ENCODE assay signal across 27 mouse cellular contexts in genomic region chr7:132880276-132880675, GRCm38 (mm10).
"Had no signal": no experiment of that assay in that cellular context is flagged by ENCODE, and none has a peak within 500 bp of the region (broad histone marks: within the 10 kb centered on the region; RNA-seq: fewer than 3 reads in every experiment).

No protein-coding gene starts in this region.

- H3K4me1 ChIP-seq: limb, embryonic 10.5 days; limb, embryonic 12.5 days; limb, embryonic 13.5 days; limb, embryonic 15.5 days; liver, embryonic 12.5 days; liver, embryonic 13.5 days; liver, embryonic 15.5 days; lung, embryonic 15.5 days; midbrain, embryonic 10.5 days; midbrain, embryonic 12.5 days; midbrain, embryonic 13.5 days; midbrain, embryonic 15.5 days had no signal

- DNase-seq: left cerebral cortex, postnatal 4 days; liver; liver, embryonic 13.5 days; liver, postnatal 0 days; lung, adult 18-20 months; lung, adult 2 months; lung, embryonic 14.5 days; lung, postnatal 10 days; lung, postnatal 14 days; lung, postnatal 36 days; lung, postnatal 4 days; midbrain, embryonic 14.5 days had no signal

- H3K9me3 ChIP-seq: limb, embryonic 10.5 days; limb, embryonic 12.5 days; limb, embryonic 13.5 days; limb, embryonic 15.5 days; liver, embryonic 12.5 days; liver, embryonic 13.5 days; liver, embryonic 15.5 days; lung, embryonic 15.5 days; megakaryocyte, embryonic 14.5 days; midbrain, embryonic 10.5 days; midbrain, embryonic 12.5 days; midbrain, embryonic 13.5 days; midbrain, embryonic 15.5 days had no signal

- H3K27ac ChIP-seq: limb, embryonic 10.5 days; limb, embryonic 12.5 days; limb, embryonic 13.5 days; limb, embryonic 15.5 days; liver, embryonic 12.5 days; liver, embryonic 13.5 days; liver, embryonic 14.5 days; liver, embryonic 15.5 days; lung, embryonic 15.5 days; macrophage; midbrain, embryonic 10.5 days; midbrain, embryonic 12.5 days; midbrain, embryonic 13.5 days; midbrain, embryonic 15.5 days had no signal

- H3K9ac ChIP-seq: limb, embryonic 12.5 days; limb, embryonic 13.5 days; limb, embryonic 15.5 days; liver, embryonic 12.5 days; liver, embryonic 13.5 days; liver, embryonic 14.5 days; liver, embryonic 15.5 days; liver, postnatal 0 days; lung, embryonic 14.5 days; lung, embryonic 15.5 days; midbrain, embryonic 12.5 days; midbrain, embryonic 13.5 days; midbrain, embryonic 15.5 days had no signal

- H3K4me3 ChIP-seq: limb, embryonic 10.5 days; limb, embryonic 12.5 days; limb, embryonic 13.5 days; limb, embryonic 15.5 days; liver, embryonic 12.5 days; liver, embryonic 13.5 days; liver, embryonic 15.5 days; lung, embryonic 15.5 days; megakaryocyte, embryonic 14.5 days; midbrain, embryonic 10.5 days; midbrain, embryonic 12.5 days; midbrain, embryonic 13.5 days; midbrain, embryonic 15.5 days; myocyte had no signal

- H3K27me3 ChIP-seq: limb, embryonic 12.5 days; limb, embryonic 13.5 days; limb, embryonic 15.5 days; liver, embryonic 12.5 days; liver, embryonic 13.5 days; liver, embryonic 15.5 days; lung, embryonic 15.5 days; megakaryocyte, embryonic 14.5 days; midbrain, embryonic 12.5 days; midbrain, embryonic 13.5 days; midbrain, embryonic 15.5 days had no signal
